Mouse (Mus musculus): ENCODE measurements around the gene Crygf.
"Not testable (repeated sequence)": the region's sequence is repeated elsewhere in the genome, so short reads cannot be mapped to it uniquely, and the experiment has no call there.

Gene Crygf

GRCm38 (mm10) chr1:65926294-65926693 lies at the start of gene Crygf:
Crygf (plus strand) TSS chr1:65926520.
- Histone ChIP-seq H3K27me3 (ENCODE audit: control insufficient read depth, insufficient read depth, low read length, poor library complexity, severe bottlenecking) (no peaks in the 10 kb centered on the region; the same call in 1 of the 2 replicates), H3K36me3 (ENCODE audit: control insufficient read depth, insufficient read depth, low read length, poor library complexity, severe bottlenecking) (no peaks in the 10 kb centered on the region)
- no peak for DNase-seq (ENCODE audit: low read depth, low spot score)

- no peak for DNase-seq (ENCODE audit: low read depth, low spot score)
- Histone ChIP-seq H3K36me3 (ENCODE audit: control insufficient read depth, insufficient read depth, low read length, poor library complexity, severe bottlenecking) (no peaks in the 10 kb centered on the region), H3K27me3 (ENCODE audit: control insufficient read depth, insufficient read depth, low read length, poor library complexity, severe bottlenecking) (no peaks in the 10 kb centered on the region; the same call in 1 of the 2 replicates)
These were observed 734 bp upstream of the Crygf start for GRCm38 (mm10) chr1:65925361-65926210.

- DNase-seq (ENCODE audit: low read depth, low spot score); H3K27me3 ChIP-seq (ENCODE audit: control insufficient read depth, insufficient read depth, low read length, poor library complexity, severe bottlenecking); H3K36me3 ChIP-seq (ENCODE audit: control insufficient read depth, insufficient read depth, low read length, poor library complexity, severe bottlenecking): not testable (repeated sequence)
These were observed 376 bp downstream of the Crygf start for GRCm38 (mm10) chr1:65926696-65927095.

GRCm38 (mm10) chr1:65930055-65930454 lies 3.7 kb downstream of the Crygf start:
- Histone ChIP-seq H3K36me3 (ENCODE audit: control insufficient read depth, insufficient read depth, low read length, poor library complexity, severe bottlenecking) (no peaks in the 10 kb centered on the region), H3K27me3 (ENCODE audit: control insufficient read depth, insufficient read depth, low read length, poor library complexity, severe bottlenecking) (no peaks in the 10 kb centered on the region; the same call in 1 of the 2 replicates)
- no peak for DNase-seq (ENCODE audit: low read depth, low spot score)

- Histone ChIP-seq H3K36me3 (ENCODE audit: control insufficient read depth, insufficient read depth, low read length, poor library complexity, severe bottlenecking) (no peaks in the 10 kb centered on the region), H3K27me3 (ENCODE audit: control insufficient read depth, insufficient read depth, low read length, poor library complexity, severe bottlenecking) (no peaks in the 10 kb centered on the region; the same call in 1 of the 2 replicates)
- no peak for DNase-seq (ENCODE audit: low read depth, low spot score)
These were observed 5.9 kb downstream of the Crygf start for GRCm38 (mm10) chr1:65932091-65932812.
